Mouse (Mus musculus) lung, embryonic 15.5 days (tissue): ENCODE results near the gene Twnk. TPM values are rescaled to one million over a fixed set of nuclear protein-coding genes. Genes with fewer than 3 reads are reported as not detected.

ENCODE experiments used
- ATAC-seq: fragments of 200-750 bp; cut with Nextera tagmentation; 2 replicates; pipeline ENCODE4 v1.8.0; 2017; ENCODE audit warnings: moderate number of reproducible peaks, borderline replicate concordance; ENCODE audit not compliant: low FRiP score, low TSS enrichment; ENCODE audit errors: extremely low read depth
- H3K27ac ChIP-seq: fragments of 300-500 bp; sonication (generic); 2 replicates; pipeline ENCODE4 v1.5.1; 2015; ENCODE audit warnings: moderate library complexity, mild to moderate bottlenecking, inconsistent platforms
- H3K27me3 ChIP-seq: fragments of 300-500 bp; sonication (generic); 2 replicates; pipeline ENCODE4 v1.6.1; 2015; ENCODE audit warnings: inconsistent platforms
- H3K36me3 ChIP-seq: fragments of 300-500 bp; sonication (generic); 2 replicates; pipeline ENCODE4 v1.6.1; 2015; ENCODE audit warnings: inconsistent platforms
- H3K4me1 ChIP-seq: fragments of 300-500 bp; sonication (generic); 2 replicates; pipeline ENCODE4 v1.6.1; 2015; ENCODE audit warnings: inconsistent platforms
- H3K4me2 ChIP-seq: fragments of 300-500 bp; sonication (generic); 2 replicates; pipeline ENCODE4 v1.6.1; 2015; ENCODE audit warnings: inconsistent platforms, mild to moderate bottlenecking, moderate library complexity
- H3K4me3 ChIP-seq: fragments of 300-500 bp; sonication (generic); 2 replicates; pipeline ENCODE4 v1.5.1; 2015; ENCODE audit warnings: mild to moderate bottlenecking, inconsistent platforms
- H3K9ac ChIP-seq: fragments of 300-500 bp; sonication (generic); 2 replicates; pipeline ENCODE4 v1.6.1; 2015; ENCODE audit warnings: inconsistent platforms
- H3K9me3 ChIP-seq: fragments of 300-500 bp; sonication (generic); 2 replicates; pipeline ENCODE4 v1.6.1; 2016; ENCODE audit warnings: inconsistent platforms
- WGBS: fragments of 180-500 bp; shearing (Covaris S2); methylation state at CpG from one replicate; pipeline ENCODE4 v1.1.7; 2015; 5-methylcytosine and 5-hydroxymethylcytosine counted together
- polyA plus RNA-seq: library from polyadenylated mRNA; unstranded; fragments of >200 nt; fragmentation: Nextera tagmentation; extraction: Ambion mirVana; gene quantifications from 2 replicates; pipeline ENCODE4 v1.2.1, GENCODE M21; 2015

Gene Twnk
- polyA plus RNA-seq, 1 experiment from 2014 or later: 20.8 TPM

DNA sequence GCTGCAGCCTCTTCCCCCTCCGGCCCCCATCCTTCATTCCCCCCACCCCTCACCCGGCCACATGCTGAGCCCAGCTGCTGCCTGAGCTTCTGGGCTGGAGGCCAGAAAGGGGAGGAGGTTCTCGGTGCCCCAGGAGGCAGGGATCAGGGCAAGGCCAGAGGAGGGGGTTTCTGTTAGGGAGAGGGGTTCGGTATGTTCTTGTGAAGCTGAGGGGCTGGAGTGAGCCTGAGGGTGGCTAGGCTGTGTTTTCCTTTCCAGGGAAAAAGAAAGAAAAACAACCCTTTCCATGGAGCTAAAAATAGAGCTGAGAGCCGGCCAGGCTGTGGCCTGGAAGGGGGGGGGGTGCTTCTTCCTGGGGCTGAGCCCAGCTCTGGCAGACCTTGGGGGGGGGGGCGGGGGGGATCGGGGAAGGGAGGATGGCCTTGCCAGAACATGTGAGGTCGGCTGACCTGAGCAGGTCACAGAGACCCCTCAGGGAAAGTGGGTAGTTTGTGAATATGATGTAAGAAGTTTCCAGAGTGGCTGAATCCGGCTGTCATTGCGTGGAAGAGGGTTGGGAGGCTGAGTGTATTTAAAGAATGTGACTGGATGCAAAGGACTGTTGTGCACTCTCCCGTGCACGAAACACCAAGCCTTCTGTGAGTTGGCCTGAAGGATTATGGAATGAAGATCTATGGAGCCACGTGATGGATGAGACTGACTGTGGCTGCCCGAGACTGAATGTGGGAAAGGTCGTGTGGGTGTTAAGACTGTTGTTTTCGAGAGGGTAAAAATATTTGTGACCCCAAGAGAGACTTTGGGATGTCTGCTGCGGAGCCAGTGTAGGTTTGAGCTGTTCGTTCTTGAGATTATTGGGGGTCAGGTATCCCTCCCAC, 11.1 kb downstream of the Twnk start:
- Histone ChIP-seq H3K4me3 (peak overlapping the region; percentile 74), H3K4me1 (peaks cover 68% of the 10 kb centered on the region), H3K9ac (peak overlapping the region; percentile 60), H3K27me3 (no peaks in the 10 kb centered on the region), H3K27ac (peak overlapping the region; percentile 99), H3K9me3 (no peaks in the 10 kb centered on the region), H3K36me3 (peaks cover 8% of the 10 kb centered on the region), H3K4me2 (peak overlapping the region; percentile 79)
- peak; percentile 52 for ATAC-seq
- WGBS: 1% methylated on average over 18 of the region's 18 CpGs

DNA sequence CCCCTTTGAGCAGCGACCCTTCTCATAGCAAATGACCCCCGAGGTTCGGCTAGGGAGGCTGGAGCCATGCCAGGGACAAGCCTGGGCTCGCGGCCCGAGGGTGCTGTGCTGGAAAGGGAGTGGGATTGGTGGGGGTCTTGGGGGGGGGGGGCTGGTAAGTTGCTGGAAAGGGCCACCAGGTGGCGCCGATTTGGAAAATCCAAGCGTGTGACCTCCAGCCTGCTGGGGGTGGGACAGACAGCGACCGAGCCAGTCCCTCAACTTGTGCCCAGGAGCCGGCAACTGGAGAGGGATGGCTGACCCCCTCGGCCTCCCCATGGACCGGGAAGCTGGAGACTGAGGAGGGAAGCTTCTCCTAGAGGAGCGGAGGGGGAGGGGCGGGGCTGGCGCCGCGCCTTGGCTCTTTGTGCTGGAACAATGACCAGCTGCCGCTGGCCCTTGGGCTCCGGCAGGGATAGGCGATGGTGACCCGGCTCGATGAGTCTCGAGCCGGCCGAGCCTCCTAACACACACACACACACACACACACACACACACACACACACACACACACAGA, 11.8 kb downstream of the Twnk start:
- Histone ChIP-seq H3K9ac (peak overlapping the region; percentile 89), H3K27ac (peak overlapping the region; percentile 99), H3K4me2 (peak overlapping the region; percentile 79), H3K27me3 (no peaks in the 10 kb centered on the region), H3K4me3 (peak overlapping the region; percentile 74), H3K4me1 (peaks cover 70% of the 10 kb centered on the region), H3K36me3 (peaks cover 10% of the 10 kb centered on the region; the same call in 1 of the 2 replicates), H3K9me3 (no peaks in the 10 kb centered on the region)
- under 1% methylated on average over 26 of the region's 27 CpGs for WGBS
- peak; percentile 65 for ATAC-seq

DNA sequence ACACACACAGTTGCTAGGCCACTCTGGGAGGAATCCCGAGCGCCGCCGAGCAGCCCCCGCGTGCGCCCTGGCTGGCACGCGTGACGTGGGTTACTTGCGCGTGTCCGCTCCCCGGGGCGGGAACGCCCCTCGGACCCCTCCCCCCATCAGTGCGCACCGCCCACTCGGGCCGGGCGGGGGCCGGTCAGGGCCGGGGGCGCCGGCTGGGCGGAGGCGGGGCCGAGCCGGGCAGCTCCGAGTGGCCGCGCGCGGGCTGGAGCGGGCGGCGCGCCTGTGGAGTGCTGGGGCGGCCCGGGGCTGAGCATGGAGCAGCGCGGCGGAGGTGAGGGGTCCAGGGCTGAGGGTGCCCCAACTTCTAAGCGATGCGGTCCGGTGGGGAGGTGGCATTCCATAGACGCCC, 12.4 kb downstream of the Twnk start:
- H3K4me2 ChIP-seq: peak overlapping the region; percentile 79
- H3K27me3 ChIP-seq: no peaks in the 10 kb centered on the region
- peak overlapping the region; percentile 74 for H3K4me3 ChIP-seq
- peak overlapping the region; percentile 99 for H3K27ac ChIP-seq
- no peaks in the 10 kb centered on the region for H3K9me3 ChIP-seq
- peak; percentile 73 for ATAC-seq
- H3K9ac ChIP-seq: peak overlapping the region; percentile 89
- H3K4me1 ChIP-seq: peaks cover 67% of the 10 kb centered on the region
- WGBS: 1% methylated on average over 46 of the region's 48 CpGs
- H3K36me3 ChIP-seq: peaks cover 16% of the 10 kb centered on the region

- H3K27me3 ChIP-seq: no peaks in the 10 kb centered on the region
- peak overlapping the region; percentile 79 for H3K4me2 ChIP-seq
- peak overlapping the region; percentile 99 for H3K27ac ChIP-seq
- H3K4me1 ChIP-seq: peaks cover 63% of the 10 kb centered on the region
- H3K4me3 ChIP-seq: peak overlapping the region; percentile 74
- H3K9me3 ChIP-seq: no peaks in the 10 kb centered on the region
- under 1% methylated on average over 13 of the region's 13 CpGs for WGBS
- ATAC-seq: no peak
- peak overlapping the region; percentile 89 for H3K9ac ChIP-seq
- peaks cover 18% of the 10 kb centered on the region for H3K36me3 ChIP-seq
Observed at GRCm38 (mm10) chr19:45018351-45018831, 12.9 kb downstream of the Twnk start.

GRCm38 (mm10) chr19:45020348-45020747, 14.9 kb downstream of the Twnk start:
- Histone ChIP-seq H3K9me3 (no peaks in the 10 kb centered on the region), H3K4me3 (peak overlapping the region; percentile 5; the same call in 1 of the 2 replicates), H3K27ac (no peak overlapping the region), H3K4me1 (peaks cover 50% of the 10 kb centered on the region), H3K9ac (no peak overlapping the region), H3K27me3 (no peaks in the 10 kb centered on the region), H3K36me3 (peaks cover 35% of the 10 kb centered on the region), H3K4me2 (peak overlapping the region; percentile 79)
- 36% methylated on average over 6 of the region's 6 CpGs for WGBS
- no peak for ATAC-seq

GRCm38 (mm10) chr19:45021362-45021761, 15.9 kb downstream of the Twnk start:
- H3K36me3 ChIP-seq: peaks cover 46% of the 10 kb centered on the region
- no peaks in the 10 kb centered on the region for H3K27me3 ChIP-seq
- no peak for ATAC-seq
- H3K27ac ChIP-seq: no peak overlapping the region
- H3K4me1 ChIP-seq: peaks cover 46% of the 10 kb centered on the region
- peak overlapping the region; percentile 79; the same call in 1 of the 2 replicates for H3K4me2 ChIP-seq
- 82% methylated on average over 15 of the region's 15 CpGs for WGBS
- no peaks in the 10 kb centered on the region for H3K9me3 ChIP-seq
- 0 out of 2 replicates have a peak overlapping the region, but pooled peaks have one; percentile 10 for H3K9ac ChIP-seq
- H3K4me3 ChIP-seq: no peak overlapping the region

DNA sequence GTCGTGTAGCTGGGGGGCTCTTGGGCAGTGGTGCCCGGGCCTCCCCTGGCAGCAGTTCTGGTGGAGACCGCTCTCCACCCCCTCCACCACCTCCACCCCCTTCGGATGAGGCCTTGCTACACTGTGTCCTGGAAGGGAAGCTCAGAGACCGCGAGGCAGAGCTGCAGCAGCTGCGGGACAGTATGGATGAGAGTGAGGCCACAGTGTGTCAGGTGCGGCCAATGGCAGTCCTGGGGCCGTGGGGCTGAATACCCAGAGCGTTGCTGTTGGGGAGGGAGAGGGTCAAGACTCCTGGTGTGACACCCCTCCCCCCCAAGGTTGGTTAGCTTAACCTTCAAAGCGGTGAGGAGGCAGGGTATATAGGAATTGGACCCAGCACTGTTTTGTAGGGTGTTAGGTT, 18.5 kb downstream of the Twnk start:
- peaks cover 67% of the 10 kb centered on the region for H3K36me3 ChIP-seq
- 69% methylated on average over 10 of the region's 11 CpGs for WGBS
- ATAC-seq: no peak

DNA sequence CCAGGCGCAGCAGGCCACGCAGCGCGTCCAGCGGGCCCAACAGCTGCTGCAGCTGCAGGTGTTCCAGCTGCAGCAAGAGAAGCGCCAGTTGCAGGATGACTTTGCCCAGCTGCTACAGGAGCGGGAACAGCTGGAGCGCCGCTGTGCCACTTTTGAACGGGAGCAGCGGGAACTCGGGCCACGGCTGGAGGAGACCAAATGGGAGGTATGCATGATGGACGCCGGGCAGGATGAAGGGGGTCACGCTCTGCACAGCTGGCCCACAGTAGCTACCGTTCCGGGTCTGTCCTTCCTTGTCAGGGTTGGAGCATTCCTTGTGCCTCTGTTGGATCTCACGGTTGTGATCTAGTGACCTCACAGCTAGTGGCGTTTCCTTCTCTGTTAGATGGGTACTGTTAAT, 19.3 kb downstream of the Twnk start:
- ATAC-seq: no peak
- H3K4me1 ChIP-seq: peaks cover 25% of the 10 kb centered on the region
- H3K36me3 ChIP-seq: peaks cover 67% of the 10 kb centered on the region
- no peak overlapping the region for H3K4me2 ChIP-seq
- no peak overlapping the region for H3K27ac ChIP-seq
- no peak overlapping the region for H3K9ac ChIP-seq
- 71% methylated on average over 20 of the region's 20 CpGs for WGBS
- no peak overlapping the region for H3K4me3 ChIP-seq
- no peaks in the 10 kb centered on the region for H3K9me3 ChIP-seq
- H3K27me3 ChIP-seq: no peaks in the 10 kb centered on the region

More for the DNA sequence above, 18.5 kb downstream of the Twnk start:
- Histone ChIP-seq H3K9ac (no peak overlapping the region), H3K4me2 (no peak overlapping the region), H3K27ac (no peak overlapping the region), H3K9me3 (no peaks in the 10 kb centered on the region), H3K4me3 (no peak overlapping the region), H3K4me1 (peaks cover 33% of the 10 kb centered on the region), H3K27me3 (no peaks in the 10 kb centered on the region)

GRCm38 (mm10) chr19:45025937-45026568, 20.6 kb downstream of the Twnk start:
- 89% methylated on average over 37 of the region's 37 CpGs for WGBS
- no peak overlapping the region for H3K4me3 ChIP-seq

DNA sequence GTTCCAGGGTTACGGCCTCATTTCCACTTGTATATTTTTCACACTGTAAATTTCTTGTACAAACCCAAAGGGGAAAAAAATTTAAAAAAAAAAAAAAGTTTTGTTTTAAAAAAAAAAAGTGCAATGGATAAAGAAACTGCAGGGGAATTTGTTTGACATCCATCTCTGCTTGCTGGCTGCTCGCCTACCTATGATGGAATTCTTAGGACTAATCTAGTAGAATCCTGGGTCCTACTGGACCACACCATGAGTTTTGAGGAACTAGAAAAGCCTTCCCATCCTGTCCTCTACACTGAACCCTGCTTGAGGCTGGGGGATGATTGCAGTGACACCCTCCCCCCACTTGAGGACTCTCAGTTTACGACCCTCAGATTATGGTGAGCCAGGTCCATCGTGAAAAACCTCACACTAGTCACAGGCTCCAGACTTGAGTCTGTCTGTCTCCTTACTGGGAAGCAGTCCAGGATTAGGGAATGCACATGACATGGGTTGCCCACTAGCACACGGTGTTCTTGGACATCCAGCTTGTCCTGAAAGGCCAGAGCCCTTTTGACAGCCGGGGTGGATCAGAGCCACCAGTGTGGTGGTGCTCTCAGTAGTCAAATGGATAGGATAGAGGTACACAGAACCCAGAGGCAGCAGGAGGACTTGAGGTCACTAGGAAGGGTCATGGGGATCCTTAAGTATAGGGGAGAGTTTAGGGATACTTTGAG, 21.7 kb downstream of the Twnk start:
- H3K9ac ChIP-seq: no peak overlapping the region
- no peak for ATAC-seq
- peaks cover 27% of the 10 kb centered on the region for H3K4me1 ChIP-seq
- H3K4me2 ChIP-seq: no peak overlapping the region
- H3K27ac ChIP-seq: no peak overlapping the region; the same call in 1 of the 2 replicates
- no peaks in the 10 kb centered on the region for H3K27me3 ChIP-seq
- H3K36me3 ChIP-seq: peaks cover 58% of the 10 kb centered on the region
- no peaks in the 10 kb centered on the region for H3K9me3 ChIP-seq
- 65% methylated on average over 6 of the region's 6 CpGs for WGBS
- H3K4me3 ChIP-seq: no peak overlapping the region

More at GRCm38 (mm10) chr19:45025937-45026568, 20.6 kb downstream of the Twnk start:
- H3K9ac ChIP-seq: no peak overlapping the region
- H3K36me3 ChIP-seq: peaks cover 67% of the 10 kb centered on the region
- no peak overlapping the region for H3K4me2 ChIP-seq
- no peak for ATAC-seq
- H3K4me1 ChIP-seq: peaks cover 24% of the 10 kb centered on the region
- no peaks in the 10 kb centered on the region for H3K9me3 ChIP-seq
- no peaks in the 10 kb centered on the region for H3K27me3 ChIP-seq
- no peak overlapping the region for H3K27ac ChIP-seq

GRCm38 (mm10) chr19:45027848-45028247, 22.4 kb downstream of the Twnk start:
- ATAC-seq: no peak
- H3K27me3 ChIP-seq: no peaks in the 10 kb centered on the region
- H3K4me2 ChIP-seq: no peak overlapping the region
- no peak overlapping the region for H3K27ac ChIP-seq
- H3K4me1 ChIP-seq: peaks cover 34% of the 10 kb centered on the region
- H3K36me3 ChIP-seq: peaks cover 52% of the 10 kb centered on the region
- H3K9ac ChIP-seq: no peak overlapping the region
- no peak overlapping the region for H3K4me3 ChIP-seq
- H3K9me3 ChIP-seq: no peaks in the 10 kb centered on the region
- 76% methylated on average over 6 of the region's 6 CpGs for WGBS
